Mouse (Mus musculus) MN1 (cell line): ENCODE data around the gene Gsdma.
A peak's percentile ranks its signal among the peaks of the same experiment; 100 is the strongest.

Experiments
- DNase-seq: peaks from one replicate; pipeline ENCODE4 v3.0.0-alpha.2; 2016; ENCODE audit warnings: low spot score

Gsdma gene

DNA sequence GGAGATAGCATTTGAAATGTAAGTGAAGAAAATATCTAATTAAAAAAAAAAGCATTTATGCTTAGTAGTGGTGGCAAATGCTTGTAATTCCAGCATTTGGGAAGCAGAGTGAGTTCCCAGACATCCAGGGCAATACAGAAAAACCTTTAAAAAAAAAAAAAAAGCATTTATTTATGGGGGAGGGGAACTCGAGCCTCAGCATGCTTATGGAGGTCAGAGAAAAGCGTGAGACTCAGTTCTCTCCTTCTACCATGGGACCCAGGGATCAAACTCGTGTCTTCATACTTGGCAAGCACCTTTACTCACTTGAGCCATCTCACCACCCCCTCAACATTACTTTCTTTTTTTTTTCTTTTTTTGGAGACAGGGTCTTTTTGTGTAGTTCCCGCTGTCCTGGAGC is 17.0 kb downstream of the Gsdma start:
- no peak for DNase-seq

DNA sequence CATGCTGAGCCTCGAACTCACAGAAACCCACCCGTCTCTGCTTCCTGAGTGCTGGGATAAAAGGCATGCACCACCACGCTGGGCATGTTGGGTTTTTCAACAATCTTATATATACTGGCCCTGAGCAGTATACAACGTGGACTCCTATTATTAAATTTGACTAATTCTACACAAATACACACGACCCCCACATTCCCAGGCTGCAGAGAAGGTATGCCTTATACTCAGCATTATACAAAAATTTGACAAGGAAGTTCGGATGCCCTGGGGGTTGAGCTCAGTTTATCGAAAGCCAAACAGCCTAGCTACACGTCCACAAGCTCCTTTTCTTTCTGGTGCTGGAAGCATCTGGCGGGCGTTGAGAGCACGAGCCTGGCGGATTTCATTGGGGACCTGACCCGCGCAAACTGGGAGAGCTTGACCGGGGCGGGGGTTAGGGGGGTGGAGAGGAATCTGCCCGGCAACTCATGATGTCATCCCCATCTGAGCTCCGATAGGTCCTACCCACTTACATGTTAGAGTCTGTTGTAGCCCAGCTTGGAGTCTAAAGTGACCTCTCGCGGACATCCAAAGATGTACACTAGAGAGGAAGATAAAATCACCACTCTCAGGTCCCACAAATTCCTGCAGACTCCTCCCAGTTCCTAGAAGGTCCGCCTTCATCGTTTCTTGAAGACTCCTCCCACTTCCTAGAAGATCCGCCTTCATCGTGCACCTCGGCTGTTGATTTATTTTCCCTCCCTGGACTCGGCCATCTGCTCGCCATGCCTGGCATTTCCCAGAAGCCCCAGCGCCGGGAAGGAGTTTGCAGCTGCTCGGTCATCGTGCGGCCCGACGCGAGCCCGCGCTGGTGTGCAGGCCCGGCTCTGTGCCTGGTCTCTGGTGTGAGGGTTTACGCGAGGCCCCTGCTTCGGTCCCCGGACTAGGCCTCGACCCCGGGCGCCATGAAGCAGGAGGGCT is 17.9 kb downstream of the Gsdma start, which contains the start of gene Psmd3:
Gene Psmd3, plus strand, starts transcription at position 769 of the 960 bp plus-strand sequence.
- peak; percentile 98 for DNase-seq

DNA sequence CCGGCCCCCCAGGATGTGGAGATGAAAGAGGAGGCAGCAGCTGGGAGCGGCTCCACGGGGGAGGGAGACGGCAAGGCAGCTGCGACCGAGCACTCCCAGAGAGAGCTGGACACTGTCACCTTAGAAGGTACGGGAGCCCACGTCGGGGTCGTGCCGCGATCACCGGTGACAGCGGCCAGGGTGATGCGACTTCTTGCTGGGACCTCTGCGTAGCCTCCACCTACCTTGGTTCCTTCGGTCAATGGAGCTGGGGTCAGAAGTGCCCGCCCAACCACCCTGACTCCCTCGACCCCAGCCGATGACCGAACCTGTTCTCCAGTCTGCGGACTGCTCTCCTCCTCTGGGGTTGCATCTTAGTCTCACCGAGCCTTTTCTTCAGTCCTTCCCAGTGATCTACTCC is 18.7 kb downstream of the Gsdma start:
- peak; percentile 40 for DNase-seq

DNA sequence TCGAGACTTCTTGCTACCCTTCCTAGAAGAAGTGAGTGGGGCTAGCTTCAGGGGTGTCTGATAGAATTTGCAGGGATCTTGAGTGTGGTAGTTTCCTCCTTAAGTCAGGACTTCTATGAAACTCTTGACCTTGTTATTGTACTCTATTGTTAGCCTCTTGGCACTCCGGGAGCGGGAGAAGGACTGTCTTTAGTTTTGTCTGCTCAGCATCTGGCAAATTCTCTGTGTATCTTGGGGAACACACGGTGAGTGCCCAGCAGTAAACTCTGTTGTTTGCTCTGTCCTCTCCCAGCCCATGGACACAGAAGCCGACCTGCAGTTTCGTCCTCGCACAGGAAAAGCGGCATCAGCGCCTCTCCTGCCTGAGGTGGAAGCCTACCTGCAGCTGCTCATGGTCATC is 21.5 kb downstream of the Gsdma start:
- no peak for DNase-seq

DNA sequence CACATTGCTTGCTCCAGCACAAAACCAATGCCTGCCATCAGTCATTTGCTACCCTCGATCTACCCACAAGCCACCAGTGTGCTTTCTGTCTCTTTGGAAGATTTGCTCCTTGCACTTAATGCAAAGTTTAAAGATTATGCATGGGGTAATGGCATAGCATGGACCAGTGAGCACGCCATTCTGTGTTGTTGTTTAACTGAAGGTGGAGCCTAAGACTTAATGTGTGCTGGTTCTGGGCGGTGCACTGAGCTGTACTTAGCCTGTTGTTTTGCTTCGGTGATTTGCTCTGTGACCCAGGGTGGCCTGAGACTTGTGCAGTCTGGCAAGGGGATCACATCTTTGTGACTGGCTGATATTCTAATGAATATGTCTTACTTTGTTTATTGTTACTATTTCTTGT is 22.8 kb downstream of the Gsdma start:
- DNase-seq = no peak

DNA sequence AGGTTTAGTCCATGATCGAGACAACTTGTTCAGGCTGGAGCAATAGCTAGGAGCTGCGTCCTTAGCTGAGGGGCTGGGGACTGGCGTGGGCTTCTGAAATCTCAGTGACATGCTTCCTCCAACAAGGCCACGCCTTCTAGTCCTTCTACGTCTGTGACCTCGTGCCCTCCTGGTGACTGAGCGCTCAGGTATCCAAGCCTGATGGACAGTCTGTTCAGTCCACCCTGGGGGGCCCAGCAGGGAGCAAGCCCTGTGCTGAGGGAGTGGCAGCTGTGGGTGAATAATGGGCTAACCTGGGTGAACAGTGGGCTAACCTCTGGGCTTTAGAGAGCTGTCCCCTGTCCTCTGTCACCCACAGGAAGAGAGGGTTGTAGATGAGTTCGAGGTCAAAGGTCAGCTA is 23.9 kb downstream of the Gsdma start:
- DNase-seq = no peak

DNA sequence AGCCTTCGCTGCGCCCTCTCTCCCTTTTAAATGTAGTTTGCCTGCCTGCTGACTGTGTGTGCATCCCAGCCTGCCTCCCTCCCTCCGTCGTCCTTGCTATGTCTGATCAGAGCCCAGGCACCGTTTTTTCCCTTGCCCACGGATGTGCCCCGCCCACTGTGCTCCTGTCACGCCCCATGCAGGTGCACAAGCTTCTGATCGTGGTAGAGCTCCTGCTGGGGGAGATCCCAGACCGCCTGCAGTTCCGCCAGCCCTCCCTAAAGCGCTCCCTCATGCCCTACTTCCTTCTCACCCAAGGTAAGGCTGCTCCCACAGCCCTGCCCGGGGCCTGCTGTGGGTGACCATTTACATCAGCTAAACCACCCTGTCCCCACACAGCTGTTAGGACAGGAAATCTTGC is 29.1 kb downstream of the Gsdma start:
- DNase-seq = no peak

DNA sequence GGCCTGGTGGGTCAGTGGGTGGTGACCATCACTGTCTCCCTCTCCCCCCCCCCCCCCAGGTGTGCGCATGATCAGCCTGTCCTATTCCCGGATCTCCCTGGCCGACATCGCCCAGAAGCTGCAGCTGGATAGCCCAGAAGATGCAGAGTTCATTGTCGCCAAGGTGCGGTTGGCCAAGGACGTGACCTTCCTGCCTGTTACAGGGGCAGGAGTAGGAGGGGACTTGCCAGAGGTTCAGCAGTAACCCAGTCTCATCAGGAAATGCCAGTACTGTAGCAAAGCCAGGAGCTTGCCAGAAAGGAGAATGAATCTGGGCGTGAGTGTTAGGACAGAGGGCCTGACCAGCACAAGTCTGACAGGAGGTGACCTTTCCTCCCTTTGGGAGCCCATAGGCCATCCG is 29.6 kb downstream of the Gsdma start:
- DNase-seq = no peak

DNA sequence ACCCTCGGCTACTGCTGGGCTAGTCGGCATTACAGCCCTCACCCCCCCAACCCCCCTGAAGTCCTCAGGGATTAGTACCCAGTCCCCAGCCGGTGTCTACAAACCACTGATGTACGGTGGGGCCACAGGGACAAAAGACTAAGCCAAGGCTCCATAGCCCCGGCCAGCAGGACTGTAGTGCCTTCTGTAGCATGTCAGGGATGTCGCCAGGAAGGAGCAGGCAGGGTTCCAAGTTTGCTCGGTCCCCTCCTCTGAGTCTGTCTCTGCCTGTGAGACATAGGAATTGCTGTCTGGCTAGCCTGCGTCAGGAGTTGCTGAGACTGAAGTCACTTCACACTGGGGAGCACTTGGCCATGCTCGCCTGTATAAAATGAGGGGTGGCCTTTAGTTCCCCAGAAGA is 30.1 kb downstream of the Gsdma start:
- DNase-seq = peak; percentile 36

DNA sequence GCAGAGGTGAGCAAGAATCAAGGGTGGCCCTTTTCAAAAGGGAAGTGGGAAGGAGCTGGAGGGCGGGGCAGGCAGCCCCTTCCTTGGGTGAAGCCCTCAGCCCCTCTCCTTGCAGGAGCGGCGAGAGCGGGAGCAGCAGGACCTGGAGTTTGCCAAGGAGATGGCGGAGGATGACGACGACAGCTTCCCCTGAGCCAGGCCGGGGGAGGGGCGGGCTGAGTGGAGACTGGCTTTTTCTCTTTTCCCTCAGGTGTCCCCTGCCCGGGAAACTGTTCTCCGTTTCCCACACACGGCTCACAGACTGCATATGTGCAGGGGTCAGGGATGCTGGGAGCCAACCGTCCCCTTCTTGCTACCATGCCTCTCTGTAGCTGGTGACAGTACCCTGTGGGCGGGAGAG is 31.3 kb downstream of the Gsdma start:
- DNase-seq = no peak

DNA sequence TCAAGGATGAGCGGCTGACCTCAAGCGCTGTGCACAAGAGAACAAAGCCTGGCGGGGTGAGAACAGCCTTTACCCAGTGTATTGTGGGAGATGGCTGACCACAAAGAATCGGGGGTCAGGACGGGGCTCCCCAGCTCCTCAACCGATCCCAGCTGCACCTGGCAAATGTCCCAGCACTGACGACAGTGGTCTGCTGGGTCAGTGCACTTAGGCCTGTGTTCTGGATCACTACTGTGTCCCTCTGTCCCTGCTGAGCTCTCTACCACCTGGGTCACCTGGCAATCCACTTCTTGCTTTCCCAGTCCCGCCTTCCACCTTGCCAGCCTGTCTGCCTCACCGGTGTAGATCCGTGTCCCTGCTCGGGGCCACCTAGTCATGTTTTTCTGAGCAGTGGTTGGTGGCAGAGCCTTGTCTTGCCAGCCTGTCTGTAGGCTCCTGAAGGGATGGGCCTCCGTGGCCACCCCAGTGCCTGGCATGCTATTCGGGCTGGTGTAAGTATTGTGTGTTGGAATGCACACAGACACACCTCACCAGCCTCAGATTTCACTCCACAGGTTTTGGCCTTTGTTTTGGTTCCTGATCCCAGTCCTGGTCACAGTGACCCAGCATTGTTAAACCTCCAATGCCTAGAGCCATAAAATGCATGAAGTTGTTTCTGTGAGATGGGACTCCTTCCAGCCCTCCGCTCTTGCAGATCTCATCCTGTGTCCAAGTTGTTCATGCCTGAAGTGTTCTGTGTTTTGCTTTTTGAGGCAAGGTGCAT is 32.5 kb downstream of the Gsdma start:
- DNase-seq = no peak

DNA sequence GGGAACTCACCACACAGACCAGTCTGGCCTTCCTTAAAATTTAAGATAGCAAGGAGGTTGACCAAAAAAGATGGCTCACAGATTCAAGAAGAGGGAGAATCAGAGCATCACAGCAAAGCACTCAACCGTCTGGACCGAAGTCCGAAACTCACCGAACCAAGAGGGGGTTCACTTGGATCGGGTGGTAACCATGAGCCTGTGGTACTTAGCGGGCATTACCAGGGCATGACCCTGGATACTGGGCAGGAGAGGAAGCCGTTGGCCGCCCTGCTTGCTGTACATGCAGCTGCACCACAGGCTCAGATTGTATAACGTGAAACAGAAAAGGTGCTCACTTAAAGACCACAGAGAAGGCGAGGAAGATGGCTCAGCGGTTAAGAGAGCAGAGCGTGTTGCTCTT is 33.1 kb downstream of the Gsdma start:
- no peak for DNase-seq

DNA sequence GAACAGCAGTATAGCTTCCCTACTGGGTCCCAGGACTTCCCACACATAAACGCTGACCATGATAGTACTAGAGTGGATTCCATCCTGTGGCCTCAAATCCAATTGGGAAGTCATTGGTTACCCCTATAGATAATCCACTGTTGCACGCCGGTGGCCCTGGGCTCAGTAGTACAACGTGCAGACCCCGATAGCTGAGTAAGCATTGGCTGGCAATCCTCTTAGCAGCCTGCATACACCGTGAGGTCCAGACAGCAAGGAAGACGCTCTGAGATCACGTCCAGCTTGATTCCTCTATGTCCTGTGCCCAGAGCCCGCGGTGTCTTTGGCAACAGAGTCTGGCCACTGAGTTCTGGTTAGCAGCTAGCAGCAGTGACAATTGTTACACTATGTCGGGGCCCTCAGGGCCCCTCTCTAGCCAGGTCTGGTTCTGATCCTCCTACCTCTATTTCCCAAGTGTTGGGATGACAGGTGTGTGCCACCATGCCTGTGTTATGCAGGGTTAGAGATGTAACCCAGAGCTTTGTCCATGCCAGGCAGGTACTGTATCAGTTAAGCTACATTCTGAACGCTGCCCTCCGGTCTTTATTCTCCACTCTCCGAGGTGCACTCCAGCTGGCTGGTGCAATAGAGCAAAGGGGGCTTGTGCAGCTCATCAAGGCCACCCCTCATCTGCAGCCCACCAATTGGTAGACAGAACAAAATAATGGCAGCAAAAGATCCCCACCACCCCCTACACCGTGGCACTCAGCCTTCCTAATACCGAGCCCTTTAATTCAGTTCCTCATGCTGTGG is 34.9 kb downstream of the Gsdma start:
- no peak for DNase-seq

DNA sequence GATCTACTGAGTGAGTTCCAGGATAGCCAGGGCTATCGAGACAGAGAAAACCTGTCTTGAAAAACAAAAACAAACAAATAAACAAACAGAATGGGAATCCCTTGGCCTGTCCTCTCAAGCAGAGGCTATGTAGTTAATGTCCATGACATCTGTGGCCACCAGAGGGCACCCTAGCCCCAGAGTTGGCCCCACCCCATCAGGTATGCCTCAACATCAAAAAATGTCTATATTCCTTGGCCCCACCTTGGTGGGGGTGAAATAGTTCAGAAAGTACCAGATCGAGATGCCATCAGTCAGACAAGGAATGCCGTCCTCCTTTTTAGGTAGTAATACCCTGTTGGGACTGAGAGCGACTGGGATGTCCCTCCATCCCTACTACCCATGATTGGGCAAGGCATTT is 35.8 kb downstream of the Gsdma start:
- peak; percentile 67 for DNase-seq

DNA sequence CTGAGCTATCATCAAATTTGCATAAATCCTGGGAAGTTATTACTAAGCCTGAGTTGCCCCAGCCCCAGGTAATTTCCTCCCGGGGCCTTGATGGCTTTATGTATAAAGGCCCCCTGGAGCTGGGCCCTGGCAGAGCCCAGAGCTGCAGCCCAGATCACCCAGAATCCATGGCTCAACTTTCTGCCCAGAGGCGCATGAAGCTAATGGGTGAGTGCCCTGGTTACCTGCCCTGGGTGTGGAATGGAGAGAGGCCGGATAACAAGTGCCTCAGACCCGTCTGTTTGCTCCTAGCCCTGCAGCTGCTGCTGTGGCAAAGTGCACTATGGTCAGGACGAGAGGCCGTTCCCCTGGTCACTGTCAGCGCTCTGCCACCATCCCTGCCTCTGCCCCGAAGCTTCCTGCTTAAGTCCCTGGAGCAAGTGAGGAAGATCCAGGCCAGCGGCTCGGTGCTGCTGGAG is 37.1 kb downstream of the Gsdma start, which contains the start of gene Csf3:
Gene Csf3, plus strand, starts transcription at position 51 of the 458 bp plus-strand sequence.
- DNase-seq = no peak

DNA sequence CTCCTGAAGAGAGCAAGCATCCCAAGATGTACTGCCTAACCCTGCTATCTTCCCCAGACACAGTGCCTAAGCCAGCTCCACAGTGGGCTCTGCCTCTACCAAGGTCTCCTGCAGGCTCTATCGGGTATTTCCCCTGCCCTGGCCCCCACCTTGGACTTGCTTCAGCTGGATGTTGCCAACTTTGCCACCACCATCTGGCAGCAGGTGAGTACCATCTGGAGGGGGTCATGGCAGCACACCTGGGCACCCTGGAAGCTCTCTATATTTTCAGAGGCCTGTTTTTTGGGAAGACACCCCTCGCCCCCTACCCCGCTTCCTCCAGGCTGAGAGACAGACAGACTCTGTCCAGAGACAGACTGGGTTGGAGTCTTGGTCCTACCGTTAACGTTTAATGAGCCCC is 38.2 kb downstream of the Gsdma start:
- no peak for DNase-seq

DNA sequence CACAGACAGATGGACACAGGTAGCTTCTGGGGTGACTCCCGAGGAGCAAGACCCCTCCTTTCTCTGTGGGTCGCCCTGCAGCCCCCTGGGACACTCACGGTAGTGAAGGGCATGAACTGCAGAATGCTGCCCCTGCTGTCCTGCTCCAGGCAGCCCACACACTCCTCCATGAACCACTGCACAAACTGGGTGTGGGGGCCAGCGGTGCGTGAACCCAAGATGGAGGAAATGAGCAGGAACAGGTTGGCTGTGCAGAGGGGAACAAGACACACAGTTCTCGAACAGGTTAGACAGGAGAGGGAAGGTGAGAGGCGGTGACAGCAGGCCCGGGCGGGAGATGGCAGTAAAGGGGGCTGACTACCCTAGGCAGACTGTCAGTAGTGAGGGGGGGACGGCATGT is 40.9 kb downstream of the Gsdma start:
- DNase-seq = no peak

DNA sequence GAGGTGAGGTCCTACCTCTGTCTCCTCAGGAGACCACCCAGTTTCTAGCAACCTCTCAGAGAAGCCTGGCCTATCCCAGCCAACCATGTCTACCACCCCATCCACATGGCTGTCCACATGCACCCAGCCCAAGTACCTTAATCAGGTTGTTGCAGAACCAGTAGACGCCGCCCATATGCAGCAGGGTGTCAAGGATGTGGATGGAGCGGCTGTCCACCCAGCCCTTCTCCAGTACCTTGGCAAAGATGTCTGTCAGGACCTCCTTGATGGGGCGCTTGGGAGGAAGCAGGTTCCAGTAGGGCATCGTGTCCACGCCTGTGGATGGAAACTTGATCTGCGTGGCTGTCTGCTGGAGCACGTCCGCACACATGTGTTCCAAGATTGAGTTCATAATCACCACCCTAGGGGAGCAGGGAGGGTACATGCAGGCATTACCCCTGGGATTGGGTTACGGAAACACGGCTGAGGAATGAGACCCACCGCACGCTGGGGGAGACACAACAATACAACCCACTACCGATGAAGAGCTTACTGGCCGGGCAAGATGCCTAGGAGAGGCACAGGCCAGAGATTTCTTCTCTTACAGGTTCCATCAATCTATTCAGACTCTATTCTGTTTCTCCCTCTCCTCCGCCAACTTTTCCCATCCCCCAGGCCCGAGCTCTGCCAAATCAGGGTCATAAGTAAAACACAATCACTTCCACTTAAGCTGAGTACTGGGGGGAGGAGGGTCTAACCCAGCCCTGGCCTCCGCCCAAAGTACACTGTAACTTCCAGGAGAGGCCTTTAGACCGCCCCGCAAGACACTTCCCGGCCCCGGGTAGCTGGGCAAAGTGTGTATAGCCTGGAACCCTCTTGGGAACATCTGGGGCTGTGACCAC is 43.5 kb downstream of the Gsdma start:
- peak; percentile 53 for DNase-seq

DNA sequence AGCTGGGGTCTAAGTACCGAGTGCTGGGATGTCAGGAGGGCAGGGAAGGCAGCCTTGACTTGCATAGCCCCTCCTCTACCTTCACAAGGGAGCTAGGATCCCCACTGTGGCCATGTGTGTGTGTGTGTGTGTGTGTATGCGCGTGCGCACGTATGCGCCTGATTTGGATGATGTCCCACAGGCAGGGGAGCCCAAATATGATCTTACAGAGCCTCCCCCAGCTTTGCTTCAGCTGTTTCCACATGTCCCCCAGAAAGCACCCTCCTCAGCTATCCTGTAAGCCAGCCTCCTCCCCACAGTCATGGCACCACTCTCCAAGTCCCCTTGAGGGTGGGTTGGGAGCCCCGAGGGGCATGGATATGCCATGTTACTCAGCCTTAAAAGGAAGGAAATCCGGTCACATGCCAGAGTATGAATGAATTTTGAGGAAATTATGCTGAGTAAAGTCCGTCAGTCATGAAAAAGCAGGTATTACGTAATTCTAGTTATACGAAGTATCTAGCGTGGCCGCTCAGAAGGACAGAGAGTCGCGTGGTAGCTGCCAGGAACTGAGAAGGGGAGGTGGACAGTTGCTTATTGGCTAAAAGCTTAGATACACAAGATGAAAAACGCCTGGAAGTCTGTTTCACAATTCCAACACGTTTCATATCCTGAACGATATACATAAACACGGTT is 44.3 kb downstream of the Gsdma start:
- peak; percentile 33 for DNase-seq

DNA sequence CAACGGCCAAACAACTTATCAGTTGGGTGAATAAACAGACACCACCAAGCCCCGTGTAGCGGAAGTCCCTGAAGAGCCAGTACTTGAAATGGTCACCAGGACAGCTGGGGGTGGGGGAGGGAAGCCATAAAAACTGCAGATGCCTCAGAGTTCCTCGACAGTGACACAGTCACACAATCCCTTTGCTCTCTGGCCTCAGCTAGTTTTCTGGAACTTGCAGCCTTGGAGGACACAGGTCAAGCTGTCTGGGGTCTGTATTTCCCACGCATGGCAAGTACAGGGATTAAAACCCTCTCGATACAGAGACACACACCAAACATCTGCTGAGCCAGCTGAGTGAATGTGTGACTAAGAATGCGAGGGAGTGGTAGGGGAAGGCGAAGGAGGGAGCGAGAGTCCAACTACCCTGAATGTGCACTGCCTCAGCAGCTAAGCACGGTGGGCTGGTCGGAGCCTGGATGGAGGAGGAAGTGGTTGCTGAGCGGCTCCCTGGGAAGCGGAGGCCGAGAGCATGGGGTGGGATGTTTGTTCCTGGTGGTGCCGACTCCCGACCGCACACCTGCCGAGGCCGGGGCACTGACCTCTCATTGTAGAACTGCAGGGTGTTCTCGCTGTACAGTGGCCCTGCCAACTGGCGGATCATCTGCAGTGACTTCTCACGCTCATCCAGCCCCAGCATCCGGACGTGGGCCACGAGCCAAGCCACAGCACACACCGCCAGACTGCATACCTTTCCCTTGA is 45.0 kb downstream of the Gsdma start:
- peak; percentile 49 for DNase-seq
